Mouse (Mus musculus) heart, embryonic 14.5 days (tissue): ENCODE data around the gene Prickle3. TPM values are rescaled to one million over a fixed set of nuclear protein-coding genes. Genes with fewer than 3 reads are reported as not detected.
A peak's percentile ranks its signal among the peaks of the same experiment; 100 is the strongest.

Experiments
- ATAC-seq: fragments of 200-750 bp; cut with Nextera tagmentation; 2 replicates; pipeline ENCODE4 v1.8.0; 2017; ENCODE audit warnings: low read depth, moderate TSS enrichment; ENCODE audit not compliant: insufficient number of reproducible peaks, insufficient read depth, low FRiP score
- H3K27ac ChIP-seq, 2 experiments: fragments of 200-500 bp in 1 of 2; fragments of 300-500 bp in 1 of 2; sonication (generic) in 1 of 2; replicated peaks in 1 of 2; 2 replicates each; pipeline ENCODE4 v1.5.1; 2012 to 2014; ENCODE audit warnings: low read depth in 2 of 2, low read length in 2 of 2, control low read depth in 1 of 2, mild to moderate bottlenecking in 1 of 2, mixed read lengths in 1 of 2; ENCODE audit not compliant: control insufficient read depth in 1 of 2, insufficient read depth in 1 of 2
- H3K27me3 ChIP-seq: fragments of 300-500 bp; sonication (generic); 2 replicates; pipeline ENCODE4 v1.6.1; 2014; ENCODE audit warnings: mild to moderate bottlenecking, low read length, control low read depth; ENCODE audit not compliant: control insufficient read depth, insufficient read depth
- H3K36me3 ChIP-seq: fragments of 300-500 bp; sonication (generic); 2 replicates; pipeline ENCODE4 v1.6.1; 2014; ENCODE audit warnings: mild to moderate bottlenecking, control low read depth, low read length, mixed read lengths; ENCODE audit not compliant: control insufficient read depth, insufficient read depth
- H3K4me1 ChIP-seq, 2 experiments: fragments of 200-500 bp in 1 of 2; fragments of 300-500 bp in 1 of 2; sonication (generic) in 1 of 2; 2 replicates each; pipeline ENCODE4 v1.6.1; 2012 to 2014; ENCODE audit warnings: low read length in 2 of 2, control low read depth in 1 of 2, mixed read lengths in 1 of 2; ENCODE audit not compliant: control insufficient read depth in 2 of 2, insufficient read depth in 2 of 2
- H3K4me2 ChIP-seq: fragments of 300-500 bp; sonication (generic); 2 replicates; pipeline ENCODE4 v1.6.1; 2014; ENCODE audit warnings: mild to moderate bottlenecking, low read length
- H3K4me3 ChIP-seq, 2 experiments: fragments of 200-500 bp in 1 of 2; fragments of 300-500 bp in 1 of 2; sonication (generic) in 1 of 2; 2 replicates each; pipeline ENCODE4 v1.5.1; 2012 to 2014; ENCODE audit warnings: low read length in 2 of 2, mild to moderate bottlenecking in 2 of 2, control low read depth in 1 of 2, low read depth in 1 of 2, moderate library complexity in 1 of 2; ENCODE audit not compliant: control insufficient read depth in 1 of 2, insufficient read depth in 1 of 2
- H3K9ac ChIP-seq: fragments of 300-500 bp; sonication (generic); 2 replicates; pipeline ENCODE4 v1.6.1; 2014; ENCODE audit warnings: mild to moderate bottlenecking, low read length
- H3K9me3 ChIP-seq: fragments of 300-500 bp; sonication (generic); 2 replicates; pipeline ENCODE4 v1.6.1; 2016; ENCODE audit warnings: low read length, control low read depth; ENCODE audit not compliant: control insufficient read depth
- WGBS: fragments of 180-500 bp; shearing (Covaris S2); extraction: QIAGEN DNeasy Blood & Tissue Kit; methylation state at CpG from one replicate; pipeline ENCODE4 v1.1.7; 2014; 5-methylcytosine and 5-hydroxymethylcytosine counted together
- polyA plus RNA-seq: library from polyadenylated mRNA; unstranded; fragments of >200 nt; fragmentation: Nextera tagmentation; extraction: Ambion mirVana; gene quantifications from 2 replicates; pipeline ENCODE4 v1.2.1, GENCODE M21; 2014

Gene Prickle3
- polyA plus RNA-seq, result 6.2 and 7.8 TPM in 2 replicates

DNA sequence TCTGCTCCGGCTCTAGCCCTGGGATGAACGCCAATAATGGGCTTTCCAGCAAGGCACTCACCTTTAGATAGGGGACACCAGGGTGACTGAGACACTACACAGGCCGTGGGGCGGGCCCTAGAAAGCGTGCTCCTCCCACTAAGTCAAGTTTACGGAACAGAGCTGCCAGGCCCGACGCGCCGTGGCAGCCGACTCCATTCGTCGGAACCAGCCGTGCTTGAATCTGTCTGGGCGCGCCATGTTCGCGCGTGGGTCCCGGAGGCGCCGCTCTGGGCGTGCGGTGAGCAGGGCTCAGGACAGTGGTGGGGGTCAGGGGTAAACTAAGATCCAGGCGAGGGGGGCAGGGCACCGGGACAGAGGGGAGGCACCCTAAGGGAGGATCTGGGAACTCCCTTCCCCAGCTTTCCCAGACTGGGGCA is at the start of gene Prickle3:
TSS of gene Prickle3 (plus strand) at position 40 of the 419 bp plus-strand sequence.
- Histone ChIP-seq H3K4me3 (peak within 1 kb of the TSS; percentile 54 to 87), H3K27ac (peak within 1 kb of the TSS; percentile 82 to 83), H3K27me3 (no peaks in the 10 kb centered on the region), H3K4me2 (peak within 1 kb of the TSS; percentile 73), H3K4me1 (peaks cover 6 to 8% of the 10 kb centered on the region in 2 experiments; a peak in 2 of 4 replicates), H3K9ac (peak within 1 kb of the TSS; percentile 78), H3K9me3 (no peaks in the 10 kb centered on the region), H3K36me3 (0 out of 2 replicates have a peak, but pooled peaks cover 3% of the 10 kb centered on the region)
- 21% methylated on average over 26 of the region's 26 CpGs for WGBS
- peak; percentile 76 for ATAC-seq

DNA sequence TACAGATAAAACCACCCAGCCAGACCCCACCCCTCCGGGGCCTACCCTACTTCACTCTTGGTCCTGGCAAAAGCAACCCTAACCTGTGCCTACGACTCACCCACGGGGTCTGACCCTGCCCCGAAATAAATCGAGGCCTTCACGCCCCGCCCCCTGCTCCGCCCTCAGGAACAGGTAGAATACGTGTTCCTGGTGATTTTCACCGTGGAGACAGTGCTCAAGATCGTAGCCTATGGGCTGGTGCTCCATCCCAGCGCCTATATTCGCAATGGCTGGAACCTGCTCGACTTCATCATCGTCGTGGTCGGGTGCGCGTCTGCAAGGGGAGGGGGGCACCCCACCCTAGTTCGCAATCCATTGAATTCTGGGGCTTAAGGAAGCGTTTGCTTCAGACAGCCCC is 47.0 kb upstream of the Prickle3 start:
- no peak overlapping the region for H3K27ac ChIP-seq
- ATAC-seq, result no peak
- H3K9me3 ChIP-seq, result no peaks in the 10 kb centered on the region
- H3K4me2 ChIP-seq, result peak overlapping the region; percentile 74
- H3K36me3 ChIP-seq, result no peaks in the 10 kb centered on the region
- WGBS, result 31% methylated on average over 21 of the region's 21 CpGs
- H3K4me3 ChIP-seq, result peak overlapping the region; percentile 35 to 48
- H3K9ac ChIP-seq, result 0 out of 2 replicates have a peak overlapping the region, but pooled peaks have one; percentile 21
- no peaks in the 10 kb centered on the region; the same call in 1 of the 2 replicates for H3K27me3 ChIP-seq
- no peaks in the 10 kb centered on the region for H3K4me1 ChIP-seq

GRCm38 (mm10) chrX:7610536-7611258 is 46.4 kb upstream of the Prickle3 start:
- H3K9ac ChIP-seq, result peak overlapping the region; percentile 21; the same call in 1 of the 2 replicates
- WGBS, result 20% methylated on average over 26 of the region's 26 CpGs

DNA sequence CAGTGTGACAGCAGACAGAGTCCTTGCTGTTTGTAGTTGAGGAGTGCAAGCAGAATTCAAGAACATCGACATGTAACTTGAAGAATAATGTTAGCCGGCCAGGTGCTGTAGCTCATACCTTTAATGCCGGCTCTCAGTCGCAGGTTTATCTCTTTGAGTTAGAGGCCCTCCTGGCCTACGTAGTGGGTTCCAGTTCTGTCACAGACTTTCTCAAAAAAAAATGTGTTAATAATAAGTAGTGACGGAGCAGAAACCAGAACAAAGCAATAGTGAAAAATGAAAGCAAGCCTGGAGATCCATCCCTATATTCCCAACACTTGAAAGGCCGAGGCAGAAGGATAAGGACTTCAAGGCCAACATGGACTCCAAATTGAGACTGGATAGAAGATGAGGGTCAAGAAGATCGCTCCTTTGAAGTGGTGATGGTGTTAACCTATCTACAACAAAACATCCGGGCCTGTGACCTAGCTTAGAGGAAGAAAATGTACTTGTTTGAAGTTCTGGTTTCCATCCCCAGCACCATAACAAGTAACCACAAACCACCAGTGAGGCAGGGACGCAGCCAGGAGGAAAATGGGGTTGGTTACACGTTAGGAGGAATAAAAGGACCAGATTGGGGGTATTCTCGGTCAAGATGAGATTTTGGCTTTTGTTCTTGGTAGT is 39.0 kb upstream of the Prickle3 start:
- Histone ChIP-seq H3K9ac (no peak overlapping the region), H3K27me3 (no peaks in the 10 kb centered on the region), H3K9me3 (no peaks in the 10 kb centered on the region), H3K36me3 (no peaks in the 10 kb centered on the region), H3K4me3 (no peak overlapping the region), H3K27ac (no peak overlapping the region), H3K4me1 (no peaks in the 10 kb centered on the region), H3K4me2 (no peak overlapping the region)
- 71% methylated on average over 12 of the region's 12 CpGs for WGBS
- ATAC-seq, result no peak

More at GRCm38 (mm10) chrX:7610536-7611258, 46.4 kb upstream of the Prickle3 start:
- no peaks in the 10 kb centered on the region; the same call in 1 of the 2 replicates for H3K27me3 ChIP-seq
- H3K4me1 ChIP-seq, result no peaks in the 10 kb centered on the region
- no peaks in the 10 kb centered on the region for H3K9me3 ChIP-seq
- H3K4me3 ChIP-seq, result peak overlapping the region; percentile 35 to 48
- H3K27ac ChIP-seq, result no peak overlapping the region
- H3K4me2 ChIP-seq, result peak overlapping the region; percentile 74
- ATAC-seq, result no peak
- H3K36me3 ChIP-seq, result no peaks in the 10 kb centered on the region

- H3K4me2 ChIP-seq, result no peak overlapping the region
- no peaks in the 10 kb centered on the region for H3K36me3 ChIP-seq
- no peak for ATAC-seq
- H3K27me3 ChIP-seq, result no peaks in the 10 kb centered on the region
- H3K9me3 ChIP-seq, result no peaks in the 10 kb centered on the region
- no peak overlapping the region for H3K4me3 ChIP-seq
- no peak overlapping the region for H3K9ac ChIP-seq
- WGBS, result 86% methylated on average over 6 of the region's 6 CpGs
- no peak overlapping the region for H3K27ac ChIP-seq
- H3K4me1 ChIP-seq, result no peaks in the 10 kb centered on the region
These were observed 24.5 kb upstream of the Prickle3 start for GRCm38 (mm10) chrX:7632560-7632959.

- H3K9me3 ChIP-seq, result no peaks in the 10 kb centered on the region
- no peak for ATAC-seq
- H3K4me1 ChIP-seq, result no peaks in the 10 kb centered on the region
- H3K27me3 ChIP-seq, result no peaks in the 10 kb centered on the region; the same call in 1 of the 2 replicates
- no peak overlapping the region for H3K4me2 ChIP-seq
- no peak overlapping the region for H3K4me3 ChIP-seq
- H3K9ac ChIP-seq, result no peak overlapping the region
- no peaks in the 10 kb centered on the region for H3K36me3 ChIP-seq
- H3K27ac ChIP-seq, result no peak overlapping the region
- 51% methylated on average over 3 of the region's 3 CpGs for WGBS
These were observed 22.0 kb upstream of the Prickle3 start for GRCm38 (mm10) chrX:7635101-7635500.

- Histone ChIP-seq H3K27me3 (no peaks in the 10 kb centered on the region; the same call in 1 of the 2 replicates), H3K27ac (no peak within 1 kb of the TSS), H3K4me2 (peak within 1 kb of the TSS; percentile 57), H3K9ac (no peak within 1 kb of the TSS), H3K9me3 (no peaks in the 10 kb centered on the region), H3K4me3 (peak within 1 kb of the TSS in 1 of 2 experiments; percentile 24; a peak in 3 of 4 replicates), H3K36me3 (no peaks in the 10 kb centered on the region), H3K4me1 (no peaks in the 10 kb centered on the region)
- peak; percentile 51; the same call in 1 of the 2 replicates for ATAC-seq
- 16% methylated on average over 39 of the region's 42 CpGs for WGBS
These were observed 18.5 kb upstream of the Prickle3 start, which contains the start of gene Syp for GRCm38 (mm10) chrX:7638401-7639091. Gene Syp, plus strand, starts transcription at chrX:7638471.
